Mouse (Mus musculus) heart, adult 2 months (tissue): Measurements from ENCODE around the gene Spag6l. TPM values are rescaled to one million over a fixed set of nuclear protein-coding genes. Genes with fewer than 3 reads are reported as not detected.

Source experiments
- DNase-seq, 2 experiments: peaks; one replicate each; pipeline ENCODE4 v3.0.0; 2021
- H3K27ac ChIP-seq: fragments of 200-600 bp; 2 replicates; pipeline ENCODE4 v1.8.1; 2022
- H3K27me3 ChIP-seq: fragments of 200-500 bp; 2 replicates; pipeline ENCODE4 v1.6.1; 2012; ENCODE audit warnings: mild to moderate bottlenecking, low read length, inconsistent platforms, mixed read lengths; ENCODE audit not compliant: control insufficient read depth, insufficient read depth
- H3K36me3 ChIP-seq: fragments of 200-500 bp; 2 replicates; pipeline ENCODE4 v1.6.1; 2012; ENCODE audit warnings: low read length, inconsistent platforms; ENCODE audit not compliant: control insufficient read depth, insufficient read depth
- H3K4me1 ChIP-seq: fragments of 200-500 bp; 2 replicates; pipeline ENCODE4 v1.6.1; 2011; ENCODE audit warnings: low read length; ENCODE audit not compliant: control insufficient read depth, insufficient read depth
- H3K4me3 ChIP-seq: fragments of 200-600 bp; 2 replicates; pipeline ENCODE4 v1.8.1; 2022
- H3K79me2 ChIP-seq: fragments of 200-500 bp; replicated peaks from 2 replicates; pipeline ENCODE4 v1.6.1; 2012; ENCODE audit warnings: mild to moderate bottlenecking, inconsistent platforms, low read length, moderate library complexity, mixed read lengths; ENCODE audit not compliant: control insufficient read depth, insufficient read depth
- H3K9ac ChIP-seq: fragments of 200-500 bp; 2 replicates; pipeline ENCODE4 v1.6.1; 2012; ENCODE audit warnings: low read depth, mild to moderate bottlenecking, control low read depth, inconsistent platforms, low read length, mixed read lengths
- CTCF ChIP-seq: fragments of 200-600 bp; IDR thresholded peaks from 2 replicates; pipeline ENCODE4 v1.8.1; 2022; ENCODE audit warnings: antibody characterized with exemption, mild to moderate bottlenecking, moderate library complexity
- EP300 ChIP-seq: fragments of 200-500 bp; IDR thresholded peaks from 2 replicates; pipeline ENCODE4 v1.6.1; 2011; ENCODE audit warnings: low read depth, low read length, control low read depth; ENCODE audit not compliant: insufficient read depth
- POLR2A ChIP-seq: fragments of 200-500 bp; IDR thresholded peaks from 2 replicates; pipeline ENCODE4 v1.6.1; 2011; ENCODE audit warnings: mild to moderate bottlenecking, low read depth, low read length, control low read depth; ENCODE audit not compliant: insufficient read depth
- WGBS: fragments of 180-500 bp; shearing (Covaris S2); methylation state at CpG from one replicate; pipeline ENCODE4 v1.1.7; 2018; 5-methylcytosine and 5-hydroxymethylcytosine counted together
- intact Hi-C: fragments of 180-260 bp; cut with DNase I; formaldehyde crosslinking; loops from one replicate; pipeline ENCODE4 v1.15.1; 2025
- long read RNA-seq: library from polyadenylated mRNA; stranded (forward); transcript quantifications from one replicate; pipeline ENCODE4 v2.0.0, GENCODE M21; 2021
- polyA plus RNA-seq: library from polyadenylated mRNA; depleted of rRNA; stranded (reverse); fragments of >200 nt; gene quantifications from 2 replicates; pipeline ENCODE4 v1.2.3, GENCODE M21; 2012; rRNA removed
- total RNA-seq, 2 experiments: library from RNA; stranded (reverse); gene quantifications; 2 replicates each; pipeline ENCODE4 v1.2.3; 2021

The Spag6l gene
- total RNA-seq, result under 1 TPM in 1 of 2 experiments, not detected in 1; 0.23 TPM
- 0.15 and 0.53 TPM in 2 replicates for polyA plus RNA-seq
- long read RNA-seq, result 0 reads

DNA sequence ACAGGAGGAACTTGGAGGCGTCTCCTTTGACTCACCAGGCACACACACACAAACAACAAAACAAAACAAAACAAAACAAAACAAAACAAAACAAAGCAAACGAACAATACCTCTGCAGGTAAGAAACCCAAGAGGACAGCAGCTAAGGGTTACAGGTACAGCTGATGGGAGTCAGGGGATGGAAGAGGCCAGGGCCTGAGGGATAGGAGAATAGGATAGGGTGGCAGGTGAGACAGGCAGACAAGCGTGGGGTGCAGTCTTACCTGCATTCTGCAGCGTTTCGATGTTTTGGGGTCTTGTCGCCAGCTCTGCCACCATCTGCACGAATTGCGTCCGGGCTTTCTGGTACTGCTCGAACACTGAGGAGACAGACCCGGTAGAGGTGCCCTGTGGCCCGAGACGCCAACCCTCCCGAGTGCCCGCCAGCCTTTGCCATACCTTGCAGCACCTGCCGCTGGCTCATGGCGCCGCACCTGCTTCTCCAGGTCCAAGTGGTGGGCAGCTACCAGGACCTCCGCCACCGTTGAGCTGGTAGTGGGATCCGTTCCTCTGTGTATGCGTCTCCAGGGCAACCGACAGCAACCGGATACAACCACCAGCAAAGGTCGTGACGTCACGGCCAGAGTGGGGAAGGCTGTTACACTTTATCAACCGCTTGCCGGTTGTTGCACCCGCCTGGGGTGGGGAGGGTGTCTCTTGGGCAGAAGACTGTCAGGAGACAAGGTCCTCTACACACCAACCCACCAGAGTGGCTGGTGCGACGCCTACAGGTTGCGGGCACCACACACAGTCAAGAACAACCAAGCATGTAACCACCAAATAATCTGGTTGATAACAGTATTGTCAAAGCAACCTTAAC lies at the start of gene Spag6l:
TSS of gene Spag6l (minus strand) at position 700 of the 859 bp plus-strand sequence.
- intact Hi-C loops, result no loop called here
- no peak within 1 kb of the TSS for H3K27ac ChIP-seq
- peak within 1 kb of the TSS; percentile 0; the same call in 1 of the 2 replicates for H3K9ac ChIP-seq
- H3K4me3 ChIP-seq, result peak within 1 kb of the TSS; percentile 29; the same call in 1 of the 2 replicates
- peak in 1 of 2 experiments; percentile 25 for DNase-seq
- no peaks in the 10 kb centered on the region for H3K79me2 ChIP-seq
- TF ChIP-seq CTCF (peak; percentile 21), EP300 (no peak)
- no peaks in the 10 kb centered on the region for H3K27me3 ChIP-seq
- 8% methylated on average over 33 of the region's 33 CpGs for WGBS
- no peaks in the 10 kb centered on the region for H3K36me3 ChIP-seq
- peaks cover 2% of the 10 kb centered on the region; the same call in 1 of the 2 replicates for H3K4me1 ChIP-seq

DNA sequence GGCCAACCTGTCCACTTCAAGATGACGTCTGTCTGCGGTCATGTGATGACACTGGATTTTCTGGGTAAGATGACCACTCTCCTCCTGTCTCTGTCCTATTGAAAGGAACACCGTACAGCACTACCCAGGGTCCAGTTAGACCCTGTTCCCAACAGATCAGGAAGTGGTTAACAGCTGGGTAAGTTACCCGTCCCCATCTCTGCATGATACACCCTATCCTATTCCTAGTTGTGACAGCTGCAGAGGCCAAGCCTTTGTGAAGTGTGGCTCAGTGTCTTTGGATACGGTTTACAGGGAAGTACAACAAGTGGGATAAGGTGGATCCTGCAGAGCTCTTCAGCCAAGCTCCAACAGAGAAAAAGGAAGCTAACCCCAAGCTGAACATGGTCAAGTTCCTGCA lies 49.8 kb upstream of the Spag6l start:
- Histone ChIP-seq H3K4me1 (0 out of 2 replicates have a peak, but pooled peaks cover 2% of the 10 kb centered on the region), H3K27me3 (no peaks in the 10 kb centered on the region), H3K4me3 (no peak overlapping the region), H3K36me3 (no peaks in the 10 kb centered on the region), H3K27ac (no peak overlapping the region), H3K9ac (no peak overlapping the region), H3K79me2 (0 out of 2 replicates have a peak, but pooled peaks cover 1% of the 10 kb centered on the region)
- TF ChIP-seq CTCF (no peak), POLR2A (no peak), EP300 (no peak)
- WGBS, result 84% methylated on average over 5 of the region's 5 CpGs
- no peak for DNase-seq
- intact Hi-C loops, result no loop called here

DNA sequence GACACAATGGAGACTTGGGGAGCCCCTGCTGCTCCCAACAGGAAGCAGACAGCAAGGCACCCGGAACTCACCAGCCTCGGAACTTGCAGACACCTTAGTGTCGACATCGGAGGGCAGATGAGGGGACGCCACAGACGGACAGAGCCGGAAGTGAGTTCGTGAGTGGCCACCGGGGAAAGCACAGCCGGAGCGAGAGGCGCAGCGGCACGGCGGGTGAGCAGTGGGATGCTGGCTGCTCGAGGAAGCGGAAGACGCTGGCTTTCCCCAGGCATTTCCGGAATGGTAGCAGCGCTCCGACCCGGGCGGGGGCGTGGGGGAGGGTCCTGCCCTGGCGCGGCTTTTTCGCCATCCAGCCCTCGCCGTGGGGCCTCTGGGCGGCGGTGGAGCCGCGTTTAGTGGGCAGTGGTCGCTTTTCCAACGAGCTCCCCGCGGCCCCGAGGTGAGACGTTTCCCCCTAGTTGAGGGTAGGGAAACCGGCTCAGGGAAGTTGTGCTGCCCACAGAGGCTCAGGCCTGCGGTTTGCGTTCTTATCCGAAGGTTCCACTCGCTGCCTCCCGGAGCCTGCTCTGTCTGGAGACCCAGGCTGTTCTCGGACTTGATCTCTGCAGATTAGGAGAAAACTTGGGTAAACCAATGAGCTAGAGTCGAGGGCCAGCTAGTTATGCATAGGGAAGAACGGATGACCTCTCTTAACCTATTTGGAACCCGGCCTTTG lies 41.5 kb upstream of the Spag6l start, which contains the start of the genes Top3b and Vpreb1:
TSS of gene Top3b (plus strand) at position 120 of the 715 bp plus-strand sequence.
TSS of gene Vpreb1 (minus strand) at position 227 of the 715 bp plus-strand sequence.
- Histone ChIP-seq H3K9ac (peak within 1 kb of the TSS; percentile 94), H3K79me2 (0 out of 2 replicates have a peak, but pooled peaks cover 1% of the 10 kb centered on the region), H3K4me3 (peak within 1 kb of the TSS; percentile 75), H3K27ac (peak within 1 kb of the TSS; percentile 92), H3K4me1 (0 out of 2 replicates have a peak, but pooled peaks cover 2% of the 10 kb centered on the region), H3K27me3 (no peaks in the 10 kb centered on the region), H3K36me3 (peaks cover 6% of the 10 kb centered on the region; the same call in 1 of the 2 replicates)
- WGBS, result under 1% methylated on average over 49 of the region's 49 CpGs
- intact Hi-C loops, result loop anchor here (2.0 kb wide), 1 partner anchor 16 kb away; no protein-coding TSS in a partner anchor
- DNase-seq, result peak; percentile 88 to 90
- TF ChIP-seq POLR2A, result peak; percentile 86
- peak; percentile 85 for TF ChIP-seq EP300
- peak; percentile 57 for TF ChIP-seq CTCF

DNA sequence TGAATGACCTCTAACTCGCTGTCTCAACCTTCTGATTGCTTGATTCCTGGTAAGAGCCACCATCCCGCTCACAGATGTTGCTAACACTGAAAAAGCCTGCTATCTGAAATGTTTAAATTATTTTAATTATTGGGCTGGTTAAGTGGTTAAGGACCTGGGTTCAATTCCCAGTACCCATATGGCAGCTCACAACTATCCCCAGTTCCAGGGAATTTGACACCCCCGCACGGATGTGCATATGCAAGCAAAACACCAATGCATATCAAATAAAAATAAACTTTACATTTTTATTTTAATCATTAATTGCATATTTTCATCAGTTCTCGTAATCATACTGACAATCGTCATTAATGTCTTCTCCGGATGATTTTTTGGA lies 41.0 kb upstream of the Spag6l start:
- no peak overlapping the region for H3K9ac ChIP-seq
- 0 out of 2 replicates have a peak, but pooled peaks cover 2% of the 10 kb centered on the region for H3K4me1 ChIP-seq
- H3K27me3 ChIP-seq, result no peaks in the 10 kb centered on the region
- peaks cover 6% of the 10 kb centered on the region; the same call in 1 of the 2 replicates for H3K36me3 ChIP-seq
- 31% methylated on average over 7 of the region's 7 CpGs for WGBS
- peak overlapping the region; percentile 92 for H3K27ac ChIP-seq
- intact Hi-C loops, result loop anchor here (2.0 kb wide), 1 partner anchor 15 kb away; no protein-coding TSS in a partner anchor
- H3K79me2 ChIP-seq, result 0 out of 2 replicates have a peak, but pooled peaks cover 1% of the 10 kb centered on the region
- peak overlapping the region; percentile 75 for H3K4me3 ChIP-seq
- DNase-seq, result no peak
- TF ChIP-seq EP300 (no peak), POLR2A (no peak), CTCF (no peak)

DNA sequence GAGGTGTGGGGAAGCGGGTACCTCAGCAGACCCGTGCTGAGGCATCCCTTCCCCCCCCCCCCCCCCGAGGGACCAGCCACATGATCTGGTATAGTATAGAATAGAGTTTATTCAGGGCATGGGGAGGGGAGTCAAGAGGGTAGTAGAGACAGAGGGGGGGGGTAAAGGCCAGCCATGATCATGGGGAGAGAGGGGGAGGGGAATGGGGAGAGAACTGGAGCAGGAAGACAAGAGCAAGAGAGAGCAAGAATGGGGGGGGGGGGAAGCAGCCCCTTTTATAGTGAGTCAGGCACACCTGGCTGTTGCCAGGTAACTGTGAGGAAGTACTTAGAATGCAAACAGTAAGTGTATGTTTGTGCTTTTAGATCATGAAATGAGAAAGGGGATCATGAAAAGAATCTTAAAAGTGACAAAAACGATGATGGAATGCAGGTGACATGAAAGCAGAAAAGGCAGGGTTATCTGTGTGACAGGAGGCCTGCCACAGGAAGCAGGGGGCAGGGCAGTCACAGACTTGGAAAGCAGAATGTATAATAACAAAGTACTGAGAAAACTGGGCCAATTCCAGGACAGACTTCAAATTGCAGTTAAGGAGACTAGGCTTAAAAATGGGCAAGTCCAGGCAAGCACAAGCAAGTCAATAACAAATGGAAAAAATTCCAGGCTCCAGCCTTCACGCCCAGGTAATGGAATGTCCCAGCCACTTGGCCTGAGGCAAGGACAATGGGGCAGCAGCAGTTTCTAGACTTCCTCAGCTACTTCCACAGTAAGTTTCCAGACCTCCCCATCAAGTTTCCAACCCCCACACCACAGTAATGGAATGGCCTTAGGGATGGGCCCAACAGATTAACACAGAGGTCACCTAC lies 36.7 kb upstream of the Spag6l start:
- TF ChIP-seq POLR2A (no peak), CTCF (no peak), EP300 (no peak)
- intact Hi-C loops, result no loop called here
- H3K36me3 ChIP-seq, result no peaks in the 10 kb centered on the region
- H3K4me3 ChIP-seq, result no peak overlapping the region
- no peak overlapping the region for H3K9ac ChIP-seq
- WGBS, result 51% methylated on average over 4 of the region's 5 CpGs
- no peaks in the 10 kb centered on the region for H3K79me2 ChIP-seq
- H3K27me3 ChIP-seq, result no peaks in the 10 kb centered on the region
- H3K4me1 ChIP-seq, result no peaks in the 10 kb centered on the region
- peak in 1 of 2 experiments; percentile 12 for DNase-seq
- no peak overlapping the region for H3K27ac ChIP-seq
